Mouse (Mus musculus): ENCODE measurements around the gene 2900026A02Rik.

The 2900026A02Rik gene

DNA sequence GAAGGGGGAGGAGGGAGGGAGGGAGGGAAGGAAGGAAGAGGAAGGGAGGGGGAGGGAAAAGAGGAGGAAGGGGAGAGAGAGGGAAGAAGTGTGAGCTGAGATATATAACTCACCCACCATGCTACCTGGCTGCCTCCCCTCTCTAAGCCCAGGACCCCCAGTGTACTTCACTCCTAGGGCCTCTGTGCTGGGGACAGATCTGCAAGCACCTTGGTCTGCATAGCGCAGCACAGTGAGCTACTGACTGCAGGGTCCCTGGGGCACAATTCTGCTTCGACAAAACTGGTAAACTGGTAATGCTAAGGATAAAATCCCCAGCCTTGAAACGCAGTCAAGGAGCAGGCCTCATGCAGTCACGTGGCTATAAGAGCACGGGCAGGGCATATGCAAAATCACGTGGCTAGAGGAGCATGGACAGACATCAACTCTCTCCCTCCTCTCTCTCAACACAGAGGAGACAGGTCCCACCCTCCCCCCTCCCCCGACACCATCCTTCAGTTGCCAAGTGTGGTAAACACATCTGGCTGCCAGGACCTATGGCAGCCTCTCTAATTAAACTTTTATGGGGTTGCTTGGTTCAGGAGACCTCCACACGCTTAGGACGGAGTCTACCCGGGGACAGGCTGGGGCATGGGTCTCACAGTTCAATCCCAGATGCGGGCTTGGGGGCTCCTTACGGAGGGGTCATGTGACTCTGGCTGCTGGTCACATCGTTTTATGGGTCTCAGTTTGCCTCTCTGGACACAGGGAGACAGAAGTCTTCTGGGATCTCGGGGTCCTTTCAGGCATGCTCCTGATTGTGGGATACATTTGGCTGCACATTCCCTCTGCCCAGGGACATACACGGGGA lies 100.1 kb downstream of the 2900026A02Rik start:
- DNase-seq (ENCODE audit: low spot score): no peak

DNA sequence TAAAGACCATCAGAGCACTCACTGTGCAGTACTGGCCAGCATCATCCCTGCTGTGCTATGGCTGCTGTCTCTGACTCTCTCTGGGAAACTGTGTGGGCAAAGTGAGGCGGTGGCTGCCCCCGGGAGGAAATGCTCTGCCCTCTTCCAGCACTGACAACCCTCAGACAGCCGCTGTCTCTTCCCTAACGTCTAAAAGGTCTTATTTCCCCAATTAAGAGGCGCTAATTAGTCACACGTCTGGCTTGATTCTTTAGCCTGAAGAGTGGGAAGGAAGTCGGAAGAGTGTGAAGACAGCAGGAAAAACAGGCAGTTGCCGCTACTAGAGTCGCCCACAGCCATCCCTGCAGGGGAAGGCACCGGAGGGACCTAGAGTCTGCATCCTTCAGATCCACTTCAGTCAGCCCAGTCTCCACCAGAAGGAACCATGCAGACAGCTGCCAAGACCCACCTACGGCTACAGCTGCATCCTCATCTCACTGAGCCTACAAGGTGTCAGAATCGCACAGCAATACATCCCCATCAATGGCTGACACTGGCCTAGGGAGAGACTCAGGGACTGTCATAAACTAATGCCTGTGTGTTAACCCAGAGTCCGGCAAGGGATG lies 101.1 kb downstream of the 2900026A02Rik start:
- DNase-seq (ENCODE audit: low spot score): peak; percentile 58

DNA sequence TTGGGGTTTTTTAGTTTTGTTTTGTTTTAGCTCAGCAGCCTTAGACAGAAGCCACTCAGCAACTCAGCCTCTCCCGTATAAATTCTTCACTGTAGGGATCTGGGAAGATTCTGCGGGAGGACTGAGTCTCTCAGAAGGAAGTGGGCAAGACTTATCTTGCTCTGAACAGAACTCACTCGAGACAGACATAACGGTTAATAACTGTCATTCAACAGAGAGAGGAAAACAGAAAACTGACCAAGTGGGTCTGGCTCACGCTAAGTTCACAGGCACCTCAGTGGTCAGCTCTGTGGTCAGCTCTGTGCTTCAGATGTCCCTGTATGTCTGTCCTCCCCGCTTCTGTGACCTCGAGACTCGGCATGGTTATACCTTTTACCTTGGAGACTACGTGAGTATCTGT lies 101.7 kb downstream of the 2900026A02Rik start:
- DNase-seq (ENCODE audit: low spot score): no peak

DNA sequence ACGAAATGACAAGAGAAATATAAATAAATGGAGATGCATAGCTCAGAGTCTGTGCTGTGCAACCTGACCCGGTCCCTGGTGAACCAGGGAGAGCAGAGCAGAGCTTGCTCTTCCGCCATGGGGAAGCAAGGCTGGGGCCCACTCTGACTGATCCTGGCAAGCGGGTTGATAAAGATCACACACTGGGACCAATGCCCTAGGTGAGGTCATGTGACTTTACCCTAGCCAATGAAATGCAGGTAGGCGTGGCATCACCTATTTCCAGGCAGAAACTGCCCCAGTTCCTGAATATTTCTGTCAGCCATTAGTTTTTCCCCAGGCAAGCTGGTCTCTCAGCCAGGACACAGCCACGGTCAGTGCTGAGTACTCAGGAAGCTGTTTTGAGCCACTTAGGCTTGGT lies 102.3 kb downstream of the 2900026A02Rik start:
- no peak for DNase-seq (ENCODE audit: low spot score)

DNA sequence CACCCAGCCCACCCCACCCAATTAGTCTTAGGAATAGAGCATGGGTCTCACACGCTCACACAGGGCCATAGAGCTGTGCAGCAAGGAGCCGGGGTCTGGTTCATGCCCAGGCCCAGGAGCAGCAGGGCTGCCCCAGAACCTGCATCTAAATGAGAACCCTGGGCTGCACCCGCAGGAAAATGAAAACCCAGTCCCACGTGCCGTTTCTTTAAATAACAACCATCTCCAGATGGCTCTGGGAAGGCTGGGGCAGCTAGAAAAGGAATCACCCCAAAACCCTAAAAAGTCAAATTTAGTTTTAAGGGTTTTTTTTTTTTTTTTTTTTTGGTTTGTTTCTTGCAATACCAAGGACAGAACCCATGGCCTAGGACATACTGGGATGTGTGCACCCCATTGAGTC lies 103.7 kb downstream of the 2900026A02Rik start:
- no peak for DNase-seq (ENCODE audit: low spot score)

DNA sequence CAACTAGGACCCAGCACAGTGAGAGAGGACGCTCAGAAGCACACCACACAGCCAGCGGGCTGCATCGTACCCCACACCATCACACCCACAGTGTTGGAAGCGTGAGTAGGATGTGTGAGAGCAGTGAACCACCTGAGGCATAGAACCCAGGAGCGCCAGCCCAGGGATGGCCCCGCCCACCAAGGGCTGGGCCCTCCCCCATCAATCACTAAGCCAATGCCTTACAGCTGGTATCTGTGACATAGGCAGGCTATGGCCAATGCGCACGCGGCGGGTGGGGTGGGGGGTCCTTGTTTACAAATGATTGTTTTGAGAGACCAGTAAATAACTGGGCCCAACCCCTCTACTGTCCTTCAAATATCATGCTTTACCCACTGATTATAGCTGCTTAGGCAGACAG lies 105.1 kb downstream of the 2900026A02Rik start:
- DNase-seq (ENCODE audit: low spot score): no peak

DNA sequence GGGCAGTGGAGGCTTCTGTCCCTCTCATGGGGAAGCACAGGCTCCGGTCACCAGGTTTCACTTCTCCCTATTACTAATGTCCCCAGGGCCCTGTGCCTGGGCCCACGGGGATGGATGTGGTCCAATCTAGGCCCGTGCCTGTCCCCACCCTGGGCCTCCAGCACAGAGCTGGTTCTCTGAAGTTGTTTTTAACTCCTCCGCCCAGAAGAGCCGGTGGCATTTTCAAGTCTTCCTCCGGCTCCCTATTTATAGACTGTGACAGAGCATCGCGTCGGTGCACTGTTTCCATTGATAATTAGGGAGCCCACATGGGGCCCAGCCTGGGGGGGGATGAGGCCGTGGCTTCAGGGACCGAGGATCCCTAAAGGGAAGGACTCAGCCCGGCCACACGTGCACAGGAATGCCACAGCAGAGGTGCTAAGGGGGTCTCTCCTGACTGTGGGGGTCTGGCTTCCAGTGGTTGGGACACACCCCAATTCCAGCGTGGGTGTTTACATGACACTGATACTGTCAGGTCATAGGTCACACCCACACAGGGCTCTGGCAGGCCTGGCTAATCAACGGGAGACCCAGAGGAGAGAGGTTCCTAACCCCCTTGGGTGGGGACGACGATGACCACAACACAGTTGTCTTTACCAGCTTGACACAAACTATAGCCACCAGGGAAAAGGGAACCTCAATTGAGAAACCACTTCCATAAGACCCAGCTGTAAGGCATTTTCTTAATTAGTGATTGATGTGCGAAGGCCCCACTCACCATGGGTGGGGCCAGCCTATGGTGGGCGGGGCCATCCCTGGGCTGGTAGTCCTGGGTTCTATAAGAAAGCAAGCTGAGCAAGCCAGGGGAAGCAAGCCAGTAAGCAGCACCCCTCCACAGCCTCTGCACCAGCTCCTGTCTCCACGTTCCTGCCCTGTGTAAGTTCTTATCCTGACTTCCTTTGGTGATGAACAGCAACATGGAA lies 106.5 kb downstream of the 2900026A02Rik start:
- peak; percentile 67 for DNase-seq (ENCODE audit: low spot score)

DNA sequence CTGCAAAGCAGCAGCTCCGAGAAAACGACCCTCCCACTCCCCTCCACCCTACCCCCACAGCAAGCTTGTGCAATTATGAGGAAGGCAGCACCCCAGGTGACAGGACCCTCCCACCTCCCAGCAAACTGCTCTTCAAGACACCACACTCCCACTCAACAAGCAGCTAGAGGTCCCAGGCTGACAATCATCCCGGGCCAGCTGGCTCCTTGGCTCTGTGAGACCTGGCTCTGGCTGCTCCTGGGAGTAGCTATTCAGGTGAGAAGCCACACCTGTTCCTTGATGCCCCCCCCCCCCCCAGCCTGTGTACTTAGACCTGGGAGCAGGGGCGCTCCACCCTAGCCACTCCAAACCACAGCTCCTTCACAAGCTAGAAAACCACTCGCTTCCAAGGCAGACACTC lies 107.9 kb downstream of the 2900026A02Rik start:
- DNase-seq (ENCODE audit: low spot score): no peak

DNA sequence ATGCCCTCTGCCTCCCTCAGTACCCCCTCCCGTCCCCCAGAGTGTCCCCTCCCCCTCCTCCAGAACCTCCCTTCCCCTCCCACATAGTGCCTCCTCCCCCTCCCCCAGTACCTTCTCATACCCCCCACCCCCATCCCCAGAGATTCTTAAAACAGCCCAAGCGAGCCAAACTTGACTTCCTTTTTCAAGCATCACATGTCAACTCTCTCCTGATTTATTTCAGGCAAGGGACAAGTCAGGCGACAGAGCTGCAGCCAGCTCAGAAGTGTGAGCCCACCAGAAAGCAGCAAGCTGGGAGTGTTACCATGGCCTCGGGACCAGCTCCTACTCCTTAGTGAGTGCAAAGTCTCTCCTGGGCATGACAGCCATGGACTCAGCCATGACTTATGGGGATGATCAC lies 109.7 kb downstream of the 2900026A02Rik start:
- DNase-seq (ENCODE audit: low spot score): peak; percentile 39

DNA sequence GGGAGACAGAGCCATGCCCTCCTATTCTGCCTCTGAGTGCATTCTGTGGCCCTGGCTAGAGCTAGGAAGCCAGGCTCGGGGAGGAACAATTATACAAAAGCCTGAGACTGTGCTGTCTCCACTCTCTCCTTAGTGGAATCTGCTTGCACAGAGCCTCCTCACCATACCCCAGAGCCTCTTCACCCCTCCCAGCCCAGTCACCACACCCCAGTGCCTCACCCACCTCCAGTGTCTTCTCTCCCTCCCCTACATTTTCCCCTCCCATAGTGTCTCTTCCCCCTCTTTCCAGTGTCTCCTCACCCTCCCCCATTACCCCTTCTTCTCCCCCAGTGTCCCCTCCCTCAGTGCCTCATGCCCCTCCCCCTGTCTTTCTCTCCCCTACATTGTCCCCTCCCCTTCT lies 110.1 kb downstream of the 2900026A02Rik start:
- no peak for DNase-seq (ENCODE audit: low spot score)

DNA sequence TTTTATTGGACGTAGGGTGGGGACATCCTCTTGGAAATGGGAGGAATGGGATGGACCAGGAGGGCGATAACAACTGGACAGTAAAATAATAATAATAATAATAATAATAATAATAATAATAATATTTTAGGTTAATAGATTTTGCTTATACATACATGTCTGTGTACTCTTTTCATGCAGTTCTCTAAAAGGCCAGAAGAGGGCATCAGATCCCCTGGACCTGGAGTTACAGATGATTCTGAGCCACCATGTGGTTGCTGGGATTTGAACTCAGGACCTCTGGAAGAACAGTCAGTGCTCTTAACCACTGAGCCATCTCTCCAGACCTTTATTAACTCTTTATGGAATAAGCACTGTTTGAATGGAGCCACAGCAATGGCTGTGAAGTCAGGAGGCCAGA lies 111.4 kb downstream of the 2900026A02Rik start:
- peak; percentile 47 for DNase-seq (ENCODE audit: low spot score)

DNA sequence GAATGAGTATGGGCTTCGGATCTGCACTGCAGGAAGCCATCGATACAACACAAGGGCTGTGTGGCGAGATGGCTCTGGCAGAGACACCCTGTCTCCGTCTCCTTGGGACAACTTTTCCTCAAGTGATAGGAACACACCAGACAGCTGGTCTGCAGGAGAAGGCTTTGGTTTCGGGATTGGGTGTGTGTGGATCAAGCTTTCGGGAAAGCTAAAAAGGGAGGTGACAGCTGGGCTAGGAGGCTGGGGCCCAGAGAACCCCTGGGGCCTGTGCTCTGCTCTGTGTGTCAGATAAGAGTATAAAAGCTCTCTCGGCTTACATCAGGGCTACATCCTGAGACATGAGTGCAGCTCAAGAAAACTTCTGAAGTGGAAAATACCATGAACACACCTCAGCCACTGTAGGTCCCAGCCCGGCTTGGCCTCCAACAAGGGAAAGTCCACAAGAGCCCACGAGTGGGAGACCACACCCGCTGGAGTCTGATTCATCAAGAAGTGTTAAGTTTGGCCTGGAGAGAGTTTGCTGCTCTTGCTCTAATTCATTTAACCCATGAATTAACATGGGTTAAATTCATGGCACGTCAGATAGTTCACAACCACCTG lies 112.8 kb downstream of the 2900026A02Rik start:
- no peak for DNase-seq (ENCODE audit: low spot score)

DNA sequence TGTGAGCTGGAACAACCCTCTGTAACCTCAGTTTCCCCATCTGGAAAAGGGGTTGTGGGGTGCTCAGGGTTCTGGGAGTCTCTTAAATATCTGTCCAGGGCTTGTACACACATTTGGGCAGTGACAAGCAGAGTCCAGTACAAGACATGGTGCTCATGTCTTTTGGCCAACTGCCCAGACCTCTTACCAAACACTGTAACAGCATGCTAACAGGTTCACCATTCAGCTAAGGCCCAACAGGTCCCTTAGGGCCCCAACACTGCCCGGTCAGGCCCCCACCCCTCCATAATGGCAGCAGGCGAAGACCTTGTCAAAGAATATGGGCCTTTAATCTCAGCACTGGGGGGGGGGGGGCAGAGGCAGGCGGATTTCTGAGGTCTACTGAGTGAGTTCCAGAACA lies 113.3 kb downstream of the 2900026A02Rik start:
- DNase-seq (ENCODE audit: low spot score): no peak

DNA sequence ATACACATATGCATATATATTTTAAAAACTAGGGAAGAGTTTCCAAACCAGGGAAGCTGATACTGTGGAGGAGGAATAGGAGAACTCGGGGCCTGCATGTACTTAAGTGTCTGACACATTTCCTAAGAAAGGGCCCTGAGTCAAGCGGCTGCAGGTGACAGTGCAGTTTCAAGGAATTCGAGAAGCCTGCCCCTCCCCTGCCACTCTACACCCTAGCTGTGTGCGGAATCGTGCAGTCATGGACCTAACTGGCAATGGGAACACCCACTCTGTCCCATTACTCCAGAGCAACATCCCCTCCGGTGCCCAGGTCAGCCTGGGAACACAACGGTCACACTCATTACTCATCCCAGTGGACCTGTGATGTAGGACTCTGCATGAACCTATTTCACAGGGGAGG lies 114.4 kb downstream of the 2900026A02Rik start:
- no peak for DNase-seq (ENCODE audit: low spot score)

DNA sequence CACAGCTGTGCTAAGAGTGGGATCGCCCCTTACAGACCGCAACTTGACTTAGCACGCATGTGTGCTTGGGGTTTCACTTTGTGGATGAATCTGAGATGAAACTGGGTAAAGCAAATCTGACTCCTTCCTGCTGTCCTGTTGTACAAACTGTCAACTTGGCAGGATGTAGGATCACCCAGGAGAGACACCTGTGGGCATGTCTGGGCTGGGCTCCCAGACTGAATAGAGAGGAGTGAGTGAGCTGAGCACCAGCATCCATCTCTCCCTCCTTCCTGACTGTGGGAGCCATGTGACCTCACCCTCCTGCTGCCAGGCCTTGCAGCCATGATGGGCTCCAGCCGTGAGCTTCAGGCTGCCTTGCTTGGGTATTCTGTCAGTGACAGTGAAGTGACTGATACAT lies 115.6 kb downstream of the 2900026A02Rik start:
- DNase-seq (ENCODE audit: low spot score): no peak

DNA sequence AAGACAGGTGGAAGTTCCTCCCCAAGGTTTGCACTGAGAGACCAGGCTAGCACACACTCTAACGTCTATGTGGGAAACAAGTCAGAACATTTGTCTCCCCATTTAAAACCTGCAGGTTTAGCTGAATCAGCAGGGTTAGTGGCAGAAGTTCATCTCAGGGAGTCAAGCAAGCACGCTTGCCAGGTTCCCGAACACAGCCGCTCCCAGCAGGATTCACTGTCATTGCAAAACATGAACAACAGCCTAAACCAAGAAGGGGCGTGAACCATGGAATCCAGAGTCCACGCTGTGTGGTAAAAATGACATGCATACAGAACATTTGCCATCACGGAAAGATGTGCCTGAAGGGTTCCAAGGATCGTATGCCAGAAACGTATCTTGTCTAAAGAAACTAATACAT lies 116.0 kb downstream of the 2900026A02Rik start:
- no peak for DNase-seq (ENCODE audit: low spot score)

DNA sequence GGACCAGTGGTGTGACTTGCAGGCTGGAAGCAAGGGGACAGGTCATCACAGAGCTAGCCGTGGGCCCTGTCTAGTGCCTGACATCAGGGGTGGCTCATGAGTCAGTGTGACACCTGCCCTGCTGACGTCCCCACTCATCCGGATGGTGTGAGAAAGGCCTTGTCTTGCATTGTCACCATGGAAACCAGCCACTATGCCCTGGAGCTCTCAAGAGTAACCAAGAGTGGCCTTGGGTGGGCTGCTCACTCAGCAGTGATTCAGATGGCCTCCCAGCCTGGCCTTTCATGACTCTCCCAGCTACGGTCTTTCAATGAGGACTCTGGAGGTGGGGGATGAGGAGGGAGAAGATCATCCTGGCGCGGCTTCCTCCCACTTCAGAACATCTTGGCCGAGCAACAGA lies 118.6 kb downstream of the 2900026A02Rik start:
- DNase-seq (ENCODE audit: low spot score): no peak

DNA sequence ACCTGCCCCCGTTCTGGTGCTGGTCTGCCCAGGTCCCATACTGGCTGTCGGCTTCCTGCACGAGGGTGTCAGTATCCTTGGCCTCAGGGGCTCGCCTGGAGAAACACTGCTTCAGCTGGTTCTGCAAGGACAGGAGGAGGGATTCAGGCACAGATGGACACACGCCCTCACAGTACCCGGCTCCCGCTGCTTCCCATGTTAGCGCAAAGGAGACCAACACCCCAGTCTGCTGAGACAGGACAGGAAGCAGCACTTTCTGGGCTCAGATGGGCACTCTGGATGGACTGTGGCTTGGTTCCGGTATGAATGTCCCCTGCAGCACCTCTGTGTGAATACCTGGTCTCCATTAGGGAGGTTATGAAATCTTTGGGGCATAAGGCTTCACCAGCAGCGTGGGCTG lies 119.6 kb downstream of the 2900026A02Rik start:
- no peak for DNase-seq (ENCODE audit: low spot score)

DNA sequence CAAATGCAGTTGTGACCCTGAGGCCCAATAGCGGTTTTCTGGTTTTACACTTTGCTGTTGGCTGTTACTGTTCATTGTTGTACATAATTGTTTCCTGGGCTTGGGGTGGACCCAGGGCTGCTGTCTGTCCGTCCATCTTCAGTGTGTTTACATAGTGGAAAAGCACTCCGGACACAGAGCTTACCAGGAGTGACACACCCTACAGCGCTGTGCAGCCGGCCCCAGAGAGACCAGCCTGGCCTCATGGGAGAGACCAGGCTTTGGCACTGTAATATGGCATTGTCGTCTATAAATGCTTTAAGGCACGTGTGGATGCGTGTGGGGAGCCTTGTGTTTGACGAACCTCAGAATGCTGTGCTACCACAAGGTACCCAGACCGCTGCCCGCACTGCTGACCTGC lies 120.6 kb downstream of the 2900026A02Rik start:
- no peak for DNase-seq (ENCODE audit: low spot score)

DNA sequence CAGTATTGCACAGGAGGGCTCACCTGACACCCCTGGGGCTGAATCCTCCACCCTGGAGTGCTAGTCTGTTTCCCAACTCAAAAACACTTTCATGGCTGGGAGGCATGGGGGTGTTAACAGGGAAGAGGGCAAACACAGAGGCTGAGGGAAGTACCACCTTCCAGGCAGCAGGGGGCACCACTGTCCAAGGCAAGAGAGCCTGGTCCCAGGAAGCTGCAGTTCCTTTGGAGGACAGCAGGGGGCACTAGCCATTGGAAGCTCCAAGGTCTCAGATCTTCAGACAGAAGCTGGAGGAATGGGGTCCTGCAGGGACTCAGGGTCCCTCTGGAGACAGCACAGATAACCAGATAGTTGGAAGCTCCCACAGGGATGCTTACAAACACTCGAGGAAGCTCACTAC lies 121.5 kb downstream of the 2900026A02Rik start:
- peak; percentile 93 for DNase-seq (ENCODE audit: low spot score)

DNA sequence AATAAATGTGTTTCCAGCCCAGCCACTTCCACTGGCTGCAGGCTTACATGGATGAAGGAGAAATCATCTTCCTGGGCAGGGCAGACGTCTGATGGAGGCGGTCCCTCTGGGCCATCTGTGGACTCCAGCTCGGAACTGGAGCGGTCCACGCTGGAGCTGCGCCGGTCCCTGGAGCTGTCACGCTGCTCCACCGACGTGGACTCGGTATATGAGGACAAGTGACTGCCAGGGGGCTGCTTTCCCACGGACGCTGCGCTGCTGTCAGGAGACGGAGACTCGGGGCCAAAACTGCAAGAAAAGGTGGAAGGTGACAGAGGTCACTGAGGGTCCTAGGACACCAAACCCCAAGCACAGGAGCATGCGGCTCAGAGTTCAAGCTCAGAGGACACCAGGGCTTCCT lies 123.5 kb downstream of the 2900026A02Rik start:
- DNase-seq (ENCODE audit: low spot score): no peak

DNA sequence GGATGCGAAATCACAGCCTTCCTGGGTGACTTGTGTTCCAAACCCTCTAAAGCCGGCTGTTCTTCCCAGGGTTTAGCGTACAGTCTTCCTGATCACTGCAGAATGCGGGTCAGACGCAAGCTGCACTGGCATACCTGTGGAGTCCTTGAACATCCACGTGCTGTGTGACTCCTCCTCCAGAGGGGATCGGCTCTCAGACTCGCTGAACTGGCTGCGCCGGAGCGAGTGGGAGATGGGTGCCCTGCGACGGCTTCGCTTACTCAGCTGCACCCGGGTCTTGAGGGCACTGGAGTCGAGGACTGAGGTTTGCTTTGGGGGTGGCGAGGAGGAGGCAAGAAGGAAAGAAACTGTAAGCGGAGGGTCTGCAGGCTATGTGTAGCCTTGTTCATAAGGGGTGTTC lies 125.6 kb downstream of the 2900026A02Rik start:
- DNase-seq (ENCODE audit: low spot score): no peak
